In the genomic region with DNA sequence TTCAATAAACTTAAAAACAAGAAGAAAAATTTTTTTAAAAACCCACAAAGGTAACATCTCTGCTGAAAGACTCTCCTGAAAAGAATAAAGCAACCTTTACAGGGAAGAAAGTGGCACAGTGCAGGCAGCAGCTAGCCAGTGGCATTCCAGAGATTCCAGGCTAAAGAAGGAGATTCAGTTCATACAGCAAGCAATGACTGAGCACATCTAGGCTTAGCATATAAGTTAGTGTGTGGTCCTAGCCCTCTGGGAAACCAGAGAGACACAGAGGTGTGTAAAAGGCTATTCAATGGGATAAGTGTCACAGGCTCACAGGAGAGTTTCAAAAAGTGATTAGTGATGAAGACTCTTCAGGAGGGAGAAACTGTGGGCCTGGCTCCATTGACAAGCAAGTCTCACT, we compare ENCODE assay signal across 25 mouse cellular contexts.
DNase-seq lines count a peak whose midpoint lies in the region; TF ChIP-seq lines count a peak whose summit lies in the region.
"Had no signal": no experiment of that assay in that cellular context is flagged by ENCODE, and none has a peak within 500 bp of the region (broad histone marks: within the 10 kb centered on the region; RNA-seq: fewer than 3 reads in every experiment).

No protein-coding gene starts in this region.

- TF ChIP-seq EP300 in heart, adult 2 months (IDR thresholded peaks at IDR 0.05; ENCODE audit: insufficient read depth, low read depth, low read length): no peak

- H3K27me3 ChIP-seq in heart, embryonic 10.5 days (ENCODE audit: insufficient read depth, poor library complexity, severe bottlenecking): no peaks in the 10 kb centered on the region
- no peaks in the 10 kb centered on the region for H3K27me3 ChIP-seq in heart, adult 2 months (ENCODE audit: control insufficient read depth, insufficient read depth, low read length)
- H3K27me3 ChIP-seq: CH12.LX; embryonic facial prominence, embryonic 15.5 days; forebrain, embryonic 13.5 days; heart, embryonic 15.5 days; megakaryocyte, embryonic 14.5 days; neural tube, embryonic 15.5 days had no signal

- H3K4me1 ChIP-seq in heart, embryonic 10.5 days: peaks cover 6% of the 10 kb centered on the region; the same call in 1 of the 2 replicates
- no peaks in the 10 kb centered on the region for H3K4me1 ChIP-seq in heart, adult 2 months (ENCODE audit: control insufficient read depth, insufficient read depth, low read length)
- peaks cover 8% of the 10 kb centered on the region for H3K4me1 ChIP-seq in embryonic fibroblast, embryonic 13.5 days (ENCODE audit: control insufficient read depth, insufficient read depth, low read length)
- H3K4me1 ChIP-seq: embryonic facial prominence, embryonic 15.5 days; heart, embryonic 15.5 days; megakaryocyte, embryonic 14.5 days; neural tube, embryonic 15.5 days had no signal

- no peak for TF ChIP-seq CTCF in heart, adult 2 months (IDR thresholded peaks at IDR 0.05)
- TF ChIP-seq CTCF in embryonic fibroblast, embryonic 13.5 days (IDR thresholded peaks at IDR 0.05; ENCODE audit: borderline replicate concordance, insufficient read depth, low read length): no peak

- no peaks in the 10 kb centered on the region for H3K79me2 ChIP-seq in heart, adult 2 months (replicated peaks; ENCODE audit: control insufficient read depth, insufficient read depth, low read length)

- no peak for DNase-seq in heart, embryonic 10.5 days (ENCODE audit: low spot score)
- DNase-seq in heart, adult 2 months: no peak
- DNase-seq in 3T3-L1 (ENCODE audit: low read depth, low spot score): peak; percentile 39
- peak; percentile 66 for DNase-seq in embryo, embryonic 10 days (ENCODE audit: low spot score)
- DNase-seq in natural killer cell, adult 2 months (ENCODE audit: low spot score in 2 of 2): no peak
- no peak for DNase-seq in adrenal gland, adult 2 months
- DNase-seq: cerebellum, adult 18-20 months; cerebellum, postnatal 25 days; gastrocnemius, postnatal 14 days; heart, adult 18-20 months; kidney, adult 2 months; kidney, postnatal 14 days; left cerebral cortex, postnatal 4 days; liver, postnatal 0 days; right cerebral cortex, postnatal 14 days; spleen, adult 18-20 months; thymus, postnatal 25 days had no signal

- no peak for TF ChIP-seq POLR2A in heart, adult 2 months (IDR thresholded peaks at IDR 0.05; ENCODE audit: insufficient read depth, low read depth, low read length)
- no peak for TF ChIP-seq POLR2A in embryonic fibroblast, embryonic 13.5 days (IDR thresholded peaks at IDR 0.05; ENCODE audit: low read depth, low read length)

- H3K27ac ChIP-seq in heart, embryonic 10.5 days: peak overlapping the region; percentile 64
- H3K27ac ChIP-seq in heart, adult 2 months: no peak overlapping the region
- peak overlapping the region; percentile 57; the same call in 1 of the 2 replicates for H3K27ac ChIP-seq in embryonic fibroblast, embryonic 13.5 days (ENCODE audit: insufficient read depth, low read length)
- H3K27ac ChIP-seq: embryonic facial prominence, embryonic 15.5 days; forebrain, embryonic 13.5 days; heart, embryonic 15.5 days; layer of hippocampus, adult 2 months; neural tube, embryonic 15.5 days had no signal

- no peak overlapping the region for H3K4me3 ChIP-seq in heart, embryonic 10.5 days
- H3K4me3 ChIP-seq in heart, adult 2 months: no peak overlapping the region
- no peak overlapping the region for H3K4me3 ChIP-seq in embryonic fibroblast, embryonic 13.5 days (ENCODE audit: insufficient read depth, low read length)
- H3K4me3 ChIP-seq: embryonic facial prominence, embryonic 15.5 days; forebrain, embryonic 13.5 days; heart, embryonic 15.5 days; layer of hippocampus, adult 2 months; megakaryocyte, embryonic 14.5 days; neural tube, embryonic 15.5 days had no signal

- no peaks in the 10 kb centered on the region for H3K36me3 ChIP-seq in heart, embryonic 10.5 days
- H3K36me3 ChIP-seq in heart, adult 2 months (ENCODE audit: control insufficient read depth, insufficient read depth, low read length): no peaks in the 10 kb centered on the region
- H3K36me3 ChIP-seq: embryonic facial prominence, embryonic 15.5 days; heart, embryonic 15.5 days; neural tube, embryonic 15.5 days had no signal

- H3K9ac ChIP-seq in heart, adult 2 months (ENCODE audit: low read depth, low read length): no peak overlapping the region
- H3K9ac ChIP-seq: embryonic facial prominence, embryonic 15.5 days; forebrain, embryonic 13.5 days; heart, embryonic 15.5 days; liver, postnatal 0 days; neural tube, embryonic 15.5 days had no signal

- intact Hi-C loops in heart, adult 2 months (cut with DNase I): no loop called here

- no peaks in the 10 kb centered on the region for H3K9me3 ChIP-seq in heart, embryonic 10.5 days
- H3K9me3 ChIP-seq: embryonic facial prominence, embryonic 15.5 days; forebrain, embryonic 13.5 days; heart, embryonic 15.5 days; neural tube, embryonic 15.5 days had no signal

Comparison
In these comparisons a context has a peak if more than half of its experiments do, and no peak if none do; other contexts are left out.
1. DNase-seq: peak in 3T3-L1 (single experiment) and embryo, embryonic 10 days (single experiment); none in heart, embryonic 10.5 days (single experiment), heart, adult 2 months (0 of 2), natural killer cell, adult 2 months (0 of 2) and adrenal gland, adult 2 months (single experiment).